Mouse (Mus musculus) forebrain, postnatal 0 days (tissue): ENCODE results near the gene Ireb2. TPM values are rescaled to one million over a fixed set of nuclear protein-coding genes. Genes with fewer than 3 reads are reported as not detected.
"Not testable (repeated sequence)": the region's sequence is repeated elsewhere in the genome, so short reads cannot be mapped to it uniquely, and the experiment has no call there.

Source experiments
- ATAC-seq: fragments of 200-750 bp; cut with Nextera tagmentation; 2 replicates; pipeline ENCODE4 v1.8.0; 2017; ENCODE audit warnings: mild to moderate bottlenecking, moderate library complexity
- DNase-seq: peaks from one replicate; pipeline ENCODE4 v3.0.0-alpha.2; 2015
- H3K27ac ChIP-seq: fragments of 300-500 bp; sonication (generic); 2 replicates; pipeline ENCODE4 v1.5.1; 2014; ENCODE audit warnings: low read depth, mild to moderate bottlenecking, antibody characterized with exemption, low read length, moderate library complexity, mixed read lengths
- H3K27me3 ChIP-seq: fragments of 300-500 bp; sonication (generic); 2 replicates; pipeline ENCODE4 v1.6.1; 2014; ENCODE audit warnings: mild to moderate bottlenecking, low read length, mixed read lengths; ENCODE audit not compliant: insufficient read depth
- H3K36me3 ChIP-seq: fragments of 300-500 bp; sonication (generic); 2 replicates; pipeline ENCODE4 v1.6.1; 2014; ENCODE audit warnings: mild to moderate bottlenecking, moderate library complexity; ENCODE audit not compliant: insufficient read depth
- H3K4me1 ChIP-seq: fragments of 300-500 bp; sonication (generic); 2 replicates; pipeline ENCODE4 v1.6.1; 2014; ENCODE audit warnings: antibody characterized with exemption; ENCODE audit not compliant: insufficient read depth
- H3K4me2 ChIP-seq: fragments of 300-500 bp; sonication (generic); 2 replicates; pipeline ENCODE4 v1.6.1; 2014; ENCODE audit warnings: low read depth, mild to moderate bottlenecking, moderate library complexity
- H3K4me3 ChIP-seq: fragments of 300-500 bp; sonication (generic); 2 replicates; pipeline ENCODE4 v1.5.1; 2014; ENCODE audit warnings: low read depth, low read length, mixed read lengths
- H3K9ac ChIP-seq: fragments of 300-500 bp; sonication (generic); 2 replicates; pipeline ENCODE4 v1.6.1; 2014; ENCODE audit warnings: mild to moderate bottlenecking
- H3K9me3 ChIP-seq: fragments of 300-500 bp; sonication (generic); 2 replicates; pipeline ENCODE4 v1.6.1; 2016; ENCODE audit warnings: low read length
- CTCF ChIP-seq: sonication (generic); IDR thresholded peaks from 2 replicates; pipeline ENCODE4 v1.5.1; 2016; ENCODE audit warnings: antibody characterized with exemption, control low read depth, low read depth
- WGBS: fragments of 180-500 bp; shearing (Covaris S2); extraction: QIAGEN DNeasy Blood & Tissue Kit; methylation state at CpG from one replicate; pipeline ENCODE4 v1.1.7; 2014; 5-methylcytosine and 5-hydroxymethylcytosine counted together
- polyA plus RNA-seq: library from polyadenylated mRNA; unstranded; fragments of >200 nt; fragmentation: Nextera tagmentation; extraction: Ambion mirVana; gene quantifications from 2 replicates; pipeline ENCODE4 v1.2.1, GENCODE M21; 2015
- total RNA-seq: library from RNA; depleted of rRNA; stranded (reverse); fragments of >200 nt; gene quantifications from 2 replicates; pipeline ENCODE4 v1.2.3, GENCODE M21; 2014

The Ireb2 gene
- total and polyA plus RNA-seq, 2 experiments from 2014 or later = 18.5 to 54.7 TPM

DNA sequence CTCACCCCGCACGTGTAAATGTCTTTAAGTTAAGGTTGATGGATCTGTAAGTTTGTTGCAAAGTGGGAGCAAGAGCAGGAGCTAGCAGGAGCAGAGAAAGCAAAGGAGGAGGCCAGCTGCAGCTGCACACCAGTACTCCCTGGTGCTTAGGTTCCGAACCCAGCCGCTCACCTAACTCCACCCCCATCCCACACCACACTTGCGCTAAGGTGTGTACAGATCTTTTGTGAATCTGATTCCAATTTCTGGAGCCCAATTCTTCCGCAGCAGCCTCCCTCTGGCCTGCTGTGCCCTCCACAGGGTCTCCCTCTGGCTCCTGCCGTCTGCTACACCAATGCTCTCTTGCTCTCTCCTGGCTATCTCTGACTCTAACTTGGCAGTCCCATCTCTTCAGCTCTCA is 25.8 kb upstream of the Ireb2 start:
- no peak overlapping the region for H3K4me2 ChIP-seq
- ATAC-seq (no peak), DNase-seq (no peak)
- WGBS = 59% methylated on average over 7 of the region's 7 CpGs
- H3K27ac ChIP-seq = no peak overlapping the region
- no peak overlapping the region for H3K4me3 ChIP-seq
- TF ChIP-seq CTCF = no peak
- H3K27me3 ChIP-seq = no peaks in the 10 kb centered on the region
- no peaks in the 10 kb centered on the region for H3K4me1 ChIP-seq
- H3K9ac ChIP-seq = no peak overlapping the region
- H3K36me3 ChIP-seq = no peaks in the 10 kb centered on the region
- no peaks in the 10 kb centered on the region for H3K9me3 ChIP-seq

DNA sequence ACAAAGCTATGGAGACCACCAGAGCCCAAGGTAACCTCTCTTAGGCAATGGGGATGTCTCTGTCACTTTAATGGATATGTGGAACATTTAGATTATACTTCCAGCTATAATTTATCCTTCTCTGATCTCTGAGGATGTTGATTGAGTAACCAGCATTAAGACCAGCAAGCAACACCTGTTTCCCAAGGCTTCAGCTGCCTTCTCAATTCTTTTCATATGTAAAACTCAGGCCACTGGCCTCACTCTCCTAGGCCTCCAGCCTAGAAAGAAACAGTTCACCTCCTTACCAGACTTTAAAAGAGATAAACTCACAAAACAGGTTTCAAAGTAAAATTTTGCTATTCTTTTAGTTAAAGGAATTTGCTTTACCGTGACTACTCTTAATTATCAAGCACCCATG is 23.4 kb upstream of the Ireb2 start:
- Histone ChIP-seq H3K36me3 (no peaks in the 10 kb centered on the region), H3K4me3 (no peak overlapping the region), H3K27ac (no peak overlapping the region), H3K9me3 (no peaks in the 10 kb centered on the region), H3K4me1 (no peaks in the 10 kb centered on the region), H3K4me2 (no peak overlapping the region), H3K9ac (no peak overlapping the region), H3K27me3 (no peaks in the 10 kb centered on the region)
- DNase-seq (no peak), ATAC-seq (no peak)
- 76% methylated on average over 1 of the region's 1 CpGs for WGBS
- no peak for TF ChIP-seq CTCF

GRCm38 (mm10) chr9:54842311-54842710 is 21.3 kb upstream of the Ireb2 start:
- Histone ChIP-seq H3K4me3 (no peak overlapping the region), H3K27ac (no peak overlapping the region), H3K36me3 (no peaks in the 10 kb centered on the region), H3K4me1 (no peaks in the 10 kb centered on the region), H3K9me3 (no peaks in the 10 kb centered on the region), H3K9ac (no peak overlapping the region), H3K27me3 (no peaks in the 10 kb centered on the region), H3K4me2 (no peak overlapping the region)
- 83% methylated on average over 5 of the region's 5 CpGs for WGBS
- no peak for TF ChIP-seq CTCF
- DNase-seq = no peak
- no peak for ATAC-seq

DNA sequence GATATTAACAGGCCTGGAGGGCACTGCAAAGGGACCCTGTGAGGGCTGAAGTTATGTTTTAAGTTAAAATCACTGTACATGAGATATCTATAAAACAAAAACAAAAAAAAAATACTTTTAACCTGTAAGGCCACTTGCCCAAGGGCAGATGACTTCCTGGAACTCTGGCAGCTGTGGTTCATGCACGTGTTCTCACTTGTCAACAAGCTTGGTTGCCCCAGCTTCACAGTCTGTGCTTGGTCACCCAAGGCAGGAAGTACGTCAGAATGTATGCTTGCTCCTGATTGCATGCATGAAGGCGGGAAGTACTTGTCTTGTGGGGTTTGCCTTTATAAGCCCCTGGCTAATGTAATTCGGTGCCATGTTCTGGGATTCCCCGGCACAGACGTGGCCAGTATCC is 19.7 kb upstream of the Ireb2 start:
- no peak overlapping the region for H3K4me2 ChIP-seq
- H3K4me1 ChIP-seq = no peaks in the 10 kb centered on the region
- TF ChIP-seq CTCF = no peak
- H3K9ac ChIP-seq = no peak overlapping the region
- 86% methylated on average over 6 of the region's 6 CpGs for WGBS
- no peak overlapping the region for H3K27ac ChIP-seq
- no peaks in the 10 kb centered on the region for H3K27me3 ChIP-seq
- H3K4me3 ChIP-seq = no peak overlapping the region
- no peaks in the 10 kb centered on the region for H3K9me3 ChIP-seq
- no peak for ATAC-seq
- no peaks in the 10 kb centered on the region for H3K36me3 ChIP-seq
- DNase-seq = no peak

DNA sequence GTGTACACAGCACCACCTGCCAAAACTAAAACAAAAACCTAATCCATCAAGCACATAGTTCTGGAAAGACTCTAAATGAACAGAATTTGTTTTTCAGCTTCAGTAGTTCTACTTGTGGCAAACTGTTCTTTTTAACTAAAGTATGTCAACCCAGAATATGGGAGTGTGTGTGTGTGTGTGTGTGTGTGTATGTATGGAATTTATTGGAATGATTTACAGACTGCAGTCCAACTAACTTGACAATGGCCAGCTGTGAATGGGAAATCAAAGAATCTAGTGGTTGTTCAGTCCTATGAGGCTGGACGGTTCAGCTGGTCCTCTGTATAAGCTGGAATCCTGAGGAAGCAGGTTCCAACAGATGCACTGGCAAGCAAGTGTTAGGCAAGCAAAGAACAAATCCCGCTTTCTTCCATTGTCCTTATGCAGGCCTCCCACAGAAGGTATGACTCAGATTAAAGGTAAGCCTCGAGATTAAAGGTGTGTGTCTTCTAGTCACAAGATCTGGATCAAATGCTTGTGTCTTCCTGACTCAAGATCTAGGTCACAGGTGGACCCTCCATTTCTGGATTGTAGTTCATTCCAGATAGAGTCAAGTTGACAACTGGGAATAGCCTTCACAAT is 18.9 kb upstream of the Ireb2 start:
- 75% methylated on average over 3 of the region's 3 CpGs for WGBS
- no peak overlapping the region for H3K4me2 ChIP-seq
- no peak overlapping the region for H3K27ac ChIP-seq
- H3K36me3 ChIP-seq = no peaks in the 10 kb centered on the region
- H3K27me3 ChIP-seq = no peaks in the 10 kb centered on the region
- no peaks in the 10 kb centered on the region for H3K9me3 ChIP-seq
- DNase-seq (no peak), ATAC-seq (no peak)
- no peak overlapping the region for H3K4me3 ChIP-seq
- no peaks in the 10 kb centered on the region for H3K4me1 ChIP-seq
- TF ChIP-seq CTCF = no peak
- no peak overlapping the region for H3K9ac ChIP-seq

- Histone ChIP-seq H3K9ac (no peak overlapping the region), H3K4me2 (no peak overlapping the region), H3K27ac (no peak overlapping the region), H3K36me3 (no peaks in the 10 kb centered on the region), H3K9me3 (no peaks in the 10 kb centered on the region), H3K4me1 (no peaks in the 10 kb centered on the region), H3K4me3 (no peak overlapping the region), H3K27me3 (no peaks in the 10 kb centered on the region)
- DNase-seq (no peak), ATAC-seq (no peak)
- TF ChIP-seq CTCF = no peak
These were observed 15.4 kb upstream of the Ireb2 start for GRCm38 (mm10) chr9:54848203-54848602.

- not testable (repeated sequence) for ATAC-seq
- WGBS = 64% methylated on average over 6 of the region's 6 CpGs
These were observed 10.6 kb upstream of the Ireb2 start for GRCm38 (mm10) chr9:54853036-54853435.

More at GRCm38 (mm10) chr9:54853036-54853435, 10.6 kb upstream of the Ireb2 start:
- not testable (repeated sequence) for H3K27me3 ChIP-seq, H3K9me3 ChIP-seq, H3K4me1 ChIP-seq, H3K4me2 ChIP-seq, H3K36me3 ChIP-seq, H3K27ac ChIP-seq, H3K9ac ChIP-seq, DNase-seq, H3K4me3 ChIP-seq
